Mouse (Mus musculus) cerebellum, adult 11 months (tissue): ENCODE data around the gene Proz.

Source experiments
- DNase-seq: peaks from one replicate; pipeline ENCODE4 v3.0.0; 2022

The Proz gene

DNA sequence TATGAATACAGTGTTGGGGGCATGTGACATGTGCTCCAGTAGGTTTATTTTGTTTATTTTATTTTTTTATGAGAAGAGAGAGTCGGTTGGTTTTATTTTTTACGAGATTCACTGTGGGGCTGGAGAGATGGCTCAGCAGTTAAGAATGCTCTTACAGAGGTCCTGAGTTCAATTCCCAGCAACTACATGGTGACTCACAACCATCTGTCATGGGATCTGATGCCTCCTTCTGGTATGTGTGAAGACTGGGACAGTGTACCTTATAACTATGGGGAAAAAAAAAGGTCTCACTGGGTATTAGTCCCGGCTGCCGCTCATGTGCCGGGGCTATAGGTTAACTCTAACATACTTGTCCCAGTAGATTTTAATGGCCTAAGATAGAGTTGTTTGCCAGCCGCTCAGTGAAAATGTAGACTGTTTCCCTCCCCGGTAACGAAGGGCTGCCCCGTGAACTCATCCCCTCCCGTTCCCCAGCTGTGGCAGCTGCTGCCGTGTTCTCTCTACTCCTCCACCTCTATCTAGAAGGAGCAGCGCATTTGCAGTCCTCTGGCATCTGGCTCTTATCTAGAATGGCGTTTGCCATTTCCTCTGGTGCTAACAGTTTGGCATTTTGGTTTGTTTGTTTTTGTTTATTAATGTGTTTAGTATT, 47.4 kb downstream of the Proz start:
- DNase-seq, result no peak

GRCm38 (mm10) chr8:13108967-13109366, 48.3 kb downstream of the Proz start:
- DNase-seq, result no peak

- no peak for DNase-seq
Observed at GRCm38 (mm10) chr8:13109416-13109960, 48.8 kb downstream of the Proz start.

- DNase-seq, result no peak
Observed at GRCm38 (mm10) chr8:13111917-13112316, 51.2 kb downstream of the Proz start.

DNA sequence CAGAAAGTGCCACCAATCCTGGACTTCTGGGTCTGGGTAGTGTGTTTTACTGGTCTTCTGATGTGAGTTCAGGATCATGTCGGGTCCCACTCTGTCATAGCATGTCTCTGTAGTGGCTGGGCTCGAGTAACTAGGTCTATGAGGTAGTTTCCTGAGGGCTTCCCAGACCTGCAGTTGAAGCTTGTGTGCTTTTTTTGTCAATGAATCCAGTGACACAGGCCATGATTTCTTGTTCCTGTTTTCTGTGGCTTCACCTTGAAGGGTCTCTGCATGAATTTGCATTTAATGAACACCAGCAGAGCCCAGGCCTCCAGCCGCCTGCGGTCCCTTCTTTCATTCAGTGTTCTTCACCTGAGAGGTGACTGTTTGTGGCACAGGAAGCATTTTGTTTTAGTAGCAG, 52.5 kb downstream of the Proz start:
- DNase-seq, result no peak

DNA sequence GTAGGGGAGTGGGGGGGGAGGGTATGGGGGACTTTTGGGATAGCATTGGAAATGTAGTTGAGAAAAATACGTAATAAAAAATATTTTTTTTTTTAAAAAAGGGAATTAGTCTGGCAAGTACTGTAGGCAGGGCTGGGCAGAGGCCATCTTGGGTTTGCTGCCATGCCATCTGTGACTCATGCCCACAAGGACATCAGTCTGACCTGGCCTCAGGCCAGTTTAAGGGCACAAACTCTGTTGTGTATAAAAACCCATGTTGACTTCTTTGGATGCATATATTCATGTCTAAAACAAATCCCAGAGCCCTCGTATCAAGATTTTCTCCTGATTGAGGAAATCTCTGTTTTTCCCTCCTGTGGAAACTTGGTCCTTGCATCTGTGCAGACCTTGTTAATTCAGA, 56.4 kb downstream of the Proz start:
- no peak for DNase-seq

- no peak for DNase-seq
Observed at GRCm38 (mm10) chr8:13118516-13118915, 57.8 kb downstream of the Proz start.

GRCm38 (mm10) chr8:13120882-13121665, 60.4 kb downstream of the Proz start:
- DNase-seq, result no peak

DNA sequence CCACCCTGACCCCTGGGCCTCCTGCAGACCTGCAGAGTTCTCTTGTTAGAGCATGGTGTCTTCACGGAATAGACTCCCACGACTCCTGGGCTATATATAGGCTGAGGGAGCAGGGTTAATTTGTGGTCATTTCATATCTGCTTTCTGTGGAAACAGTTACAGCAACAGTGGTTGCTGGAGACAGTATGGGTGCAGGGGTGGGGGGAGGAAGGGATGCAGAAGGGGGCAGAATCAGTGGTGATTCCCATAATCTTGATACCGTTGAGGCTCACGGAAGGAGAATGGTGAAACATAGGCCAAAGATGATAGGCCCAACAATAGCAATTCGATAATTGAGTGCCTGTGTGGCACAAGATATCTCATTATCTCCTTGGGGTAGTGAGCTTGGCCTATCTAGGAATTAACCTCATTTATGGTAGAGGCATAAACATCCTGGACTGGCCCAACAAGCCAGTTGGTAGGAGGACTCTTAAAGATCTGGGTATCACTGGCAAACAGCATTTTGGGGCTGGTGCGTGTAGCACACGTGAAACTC, 62.2 kb downstream of the Proz start:
- no peak for DNase-seq

DNA sequence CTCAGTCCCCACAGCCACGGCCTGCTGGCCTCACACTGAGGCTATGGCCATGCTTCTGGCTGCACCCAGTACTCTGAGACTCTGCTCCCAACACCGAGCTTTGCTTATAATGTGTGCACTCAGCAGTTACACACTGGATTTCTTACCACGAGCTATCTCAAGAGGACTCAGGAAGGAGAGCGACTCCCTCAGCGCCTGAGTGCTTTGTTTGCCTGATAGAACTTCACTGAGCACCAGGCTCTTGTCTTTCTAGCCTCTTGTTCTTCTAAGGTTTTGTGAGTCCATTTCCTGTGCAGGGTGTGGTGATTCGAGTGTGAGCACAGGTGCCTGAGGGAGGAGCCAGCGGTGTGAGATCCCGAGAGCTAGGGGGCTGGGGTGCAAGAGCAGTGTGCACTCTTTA, 64.2 kb downstream of the Proz start:
- DNase-seq, result no peak
